Mouse (Mus musculus) ES-E14 (cell line): ENCODE results near the gene Skap1.

Experiments
- CHD2 ChIP-seq: IDR thresholded peaks from 2 replicates; pipeline ENCODE4 v1.6.1; 2014; ENCODE audit warnings: mild to moderate bottlenecking, low read depth, low read length, inconsistent platforms
- HCFC1 ChIP-seq: IDR thresholded peaks from 2 replicates; pipeline ENCODE4 v1.6.1; 2012; ENCODE audit warnings: low read length, inconsistent platforms, borderline replicate concordance; ENCODE audit not compliant: insufficient read depth
- MAFK ChIP-seq: IDR thresholded peaks from 2 replicates; pipeline ENCODE4 v1.6.1; 2014; ENCODE audit warnings: mild to moderate bottlenecking, low read depth, low read length, inconsistent platforms; ENCODE audit not compliant: insufficient read depth
- ZC3H11A ChIP-seq: IDR thresholded peaks from 2 replicates; pipeline ENCODE4 v1.6.1; 2012; ENCODE audit warnings: low read depth, mild to moderate bottlenecking, inconsistent platforms, low read length, borderline replicate concordance
- ZNF384 ChIP-seq: IDR thresholded peaks from 2 replicates; pipeline ENCODE4 v1.6.1; 2012; ENCODE audit warnings: low read depth, low read length, inconsistent platforms

GRCm38 (mm10) chr11:96799511-96799910 is 335.1 kb downstream of the Skap1 start:
- no peak for TF ChIP-seq CHD2
- no peak for TF ChIP-seq ZC3H11A
- no peak for TF ChIP-seq HCFC1
- no peak for TF ChIP-seq ZNF384
- no peak for TF ChIP-seq MAFK
